Mouse (Mus musculus) MEL-GATA-1-ER (cell line): ENCODE measurements around the gene Hephl1.
A peak's percentile ranks its signal among the peaks of the same experiment; 100 is the strongest.

ENCODE experiments used
- DNase-seq: peaks from one replicate; pipeline ENCODE4 v3.0.0-alpha.2; 2012; ENCODE audit warnings: low read depth; ENCODE audit errors: extremely low read depth

The Hephl1 gene

DNA sequence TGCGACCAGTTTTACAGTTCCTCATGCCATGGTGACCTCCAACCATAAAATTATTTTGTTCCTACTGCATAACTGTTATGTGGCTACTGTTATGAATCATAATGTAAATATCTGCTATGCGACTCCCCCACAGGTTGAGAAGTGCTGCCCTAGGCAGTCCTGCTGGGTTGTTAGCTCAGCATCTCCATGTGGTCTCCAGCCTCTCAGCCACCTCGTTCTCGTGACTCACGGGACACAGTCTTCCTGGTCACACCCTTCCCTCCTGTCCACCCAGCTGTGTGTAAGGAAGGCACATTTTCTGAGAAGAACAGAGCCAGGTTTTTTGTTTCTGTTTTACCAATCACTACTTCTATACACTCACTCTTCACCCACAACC is 93.2 kb downstream of the Hephl1 start:
- DNase-seq = no peak

DNA sequence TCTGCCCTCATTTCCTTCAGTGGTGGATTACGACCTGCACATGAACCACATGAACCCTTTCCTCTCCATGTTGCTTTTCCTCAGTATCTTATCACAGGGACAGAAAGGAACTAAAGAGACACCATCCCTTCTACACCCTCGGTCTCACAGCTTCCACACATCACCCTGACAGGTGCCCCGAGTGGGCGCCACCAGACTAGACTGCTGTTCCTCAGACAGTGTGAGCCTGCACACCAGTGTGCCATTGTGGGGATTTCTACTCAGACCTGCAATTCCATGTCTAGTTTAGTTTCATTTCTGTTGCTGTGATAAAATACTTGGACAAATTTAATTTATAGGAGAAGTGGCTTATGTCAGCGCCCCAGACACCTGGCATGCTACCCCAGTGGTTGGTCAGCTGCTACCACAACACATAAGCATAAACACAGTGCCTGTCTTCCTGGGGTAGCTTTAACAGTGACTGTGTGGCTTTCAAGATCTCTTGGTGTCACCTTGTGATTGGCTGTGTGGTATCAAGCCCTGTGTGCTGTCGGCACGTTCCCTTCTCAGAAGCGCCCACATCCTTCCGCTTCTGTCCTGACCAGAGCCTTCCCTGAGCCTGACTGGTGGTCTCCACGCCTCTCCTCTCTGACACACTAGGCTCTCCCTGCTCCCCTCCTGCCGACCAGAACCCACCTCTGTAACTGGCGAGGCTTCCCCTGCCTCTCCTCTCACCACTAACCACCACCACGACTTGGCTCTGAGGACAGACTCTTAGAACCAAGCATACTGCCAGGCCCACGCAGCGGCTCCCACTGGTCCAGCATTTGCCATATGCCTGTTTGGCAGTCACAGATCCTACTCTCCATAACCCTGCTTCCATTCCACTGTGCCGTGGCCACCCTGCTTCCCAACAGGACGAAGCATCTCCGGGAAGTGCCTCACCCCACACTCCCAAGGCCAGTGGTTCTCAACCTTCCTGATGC is 93.8 kb downstream of the Hephl1 start:
- DNase-seq = peak; percentile 9

DNA sequence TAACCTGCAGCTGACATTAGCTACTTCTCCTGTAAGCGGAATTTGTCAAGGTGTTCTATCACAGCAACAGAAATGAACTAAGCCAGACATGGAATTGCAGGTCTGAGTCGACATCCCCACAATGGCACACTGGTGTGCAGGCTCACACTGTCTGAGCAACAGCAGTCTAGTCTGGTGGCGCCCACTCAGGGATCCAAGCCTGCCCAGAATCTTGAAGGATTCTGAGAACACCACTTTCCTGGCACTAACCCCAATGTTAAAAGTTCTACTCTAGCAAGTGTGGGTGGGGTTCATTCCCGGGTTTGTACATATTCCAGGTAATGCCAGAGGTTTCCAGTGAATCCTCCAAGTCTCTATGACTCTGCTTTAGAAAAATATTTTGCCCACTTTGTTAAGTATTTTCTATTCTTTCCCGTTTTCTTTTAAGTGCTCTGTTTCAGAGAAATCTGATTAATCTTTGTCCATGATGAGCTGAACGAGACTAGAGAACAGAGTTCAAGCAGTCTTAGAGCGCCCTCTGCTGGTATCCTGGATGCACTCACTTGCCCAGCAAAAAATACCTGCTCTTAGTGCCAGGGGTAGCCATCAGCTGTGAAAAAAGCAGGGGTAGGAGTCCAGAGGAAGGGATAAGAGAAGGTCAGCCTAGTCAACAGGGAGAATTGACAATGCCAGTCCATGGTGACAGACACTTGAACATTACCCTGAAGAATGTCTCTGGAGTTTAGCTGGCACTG is 96.5 kb downstream of the Hephl1 start:
- peak; percentile 25 for DNase-seq

DNA sequence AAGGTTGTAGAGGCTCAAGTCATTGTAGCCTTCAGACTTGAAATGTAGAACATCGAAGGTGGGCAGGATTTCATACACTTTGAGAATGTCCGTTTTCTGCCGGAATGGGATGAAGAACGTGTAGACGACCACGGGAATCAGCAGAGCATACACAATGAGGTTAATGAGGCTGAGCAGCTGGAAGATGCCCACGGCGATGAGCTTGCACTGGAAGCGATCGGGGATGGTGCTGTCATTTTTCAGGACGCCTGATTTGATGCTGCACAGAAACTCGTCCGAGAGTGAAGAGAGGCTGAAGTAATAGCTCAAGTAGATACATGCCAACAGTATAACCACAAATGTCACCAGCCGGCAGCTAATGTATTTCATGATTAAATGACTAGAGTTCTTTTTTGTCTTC is 104.3 kb downstream of the Hephl1 start:
- no peak for DNase-seq

DNA sequence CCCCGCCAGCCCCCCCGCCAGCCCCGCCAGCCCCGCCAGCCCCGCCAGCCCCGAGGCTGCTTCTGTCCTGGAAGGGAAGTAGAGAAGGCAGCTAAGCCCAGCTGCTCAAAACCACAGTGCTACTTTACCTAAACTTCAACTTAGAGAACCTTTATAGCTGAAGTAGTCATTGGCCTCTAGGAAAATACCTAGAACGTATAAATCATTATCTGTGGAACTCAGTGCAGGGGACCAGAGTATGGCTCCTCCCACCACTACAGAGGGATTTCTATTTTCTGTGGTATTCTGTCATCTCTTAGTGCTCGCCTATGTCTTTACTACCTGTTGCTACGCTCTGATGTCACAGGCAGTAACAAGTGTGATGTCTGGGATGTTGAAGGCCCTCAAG is 107.6 kb downstream of the Hephl1 start:
- DNase-seq = no peak

DNA sequence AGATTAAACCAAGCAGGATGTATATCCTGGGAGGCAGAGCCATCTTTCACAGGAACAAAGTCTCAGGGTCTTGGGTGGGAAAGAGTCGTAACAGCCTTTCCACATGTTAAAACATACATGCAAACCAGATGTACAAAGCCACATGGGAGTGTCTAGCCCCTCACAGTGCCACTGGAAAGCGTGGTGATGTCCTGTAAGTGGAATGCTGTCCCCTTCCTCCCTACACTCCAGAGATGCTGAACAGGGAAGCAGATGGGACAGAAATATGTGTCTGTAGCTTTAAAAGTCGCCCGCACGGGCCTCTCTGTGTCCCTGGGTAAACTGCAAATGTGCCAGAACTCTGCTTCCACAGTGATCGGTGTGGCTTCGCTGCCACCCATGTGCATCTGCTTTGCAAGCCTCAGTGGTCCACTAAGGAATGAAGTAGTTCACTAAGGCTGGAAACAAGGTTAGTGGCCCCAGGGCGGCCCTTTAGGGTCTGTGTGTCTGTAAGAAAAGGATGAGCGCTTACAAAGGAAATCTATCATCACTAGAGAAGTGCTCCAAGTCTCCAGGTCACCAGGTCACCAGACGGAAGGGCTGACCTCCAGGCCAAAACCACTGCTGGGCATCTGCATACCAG is 108.1 kb downstream of the Hephl1 start:
- no peak for DNase-seq

DNA sequence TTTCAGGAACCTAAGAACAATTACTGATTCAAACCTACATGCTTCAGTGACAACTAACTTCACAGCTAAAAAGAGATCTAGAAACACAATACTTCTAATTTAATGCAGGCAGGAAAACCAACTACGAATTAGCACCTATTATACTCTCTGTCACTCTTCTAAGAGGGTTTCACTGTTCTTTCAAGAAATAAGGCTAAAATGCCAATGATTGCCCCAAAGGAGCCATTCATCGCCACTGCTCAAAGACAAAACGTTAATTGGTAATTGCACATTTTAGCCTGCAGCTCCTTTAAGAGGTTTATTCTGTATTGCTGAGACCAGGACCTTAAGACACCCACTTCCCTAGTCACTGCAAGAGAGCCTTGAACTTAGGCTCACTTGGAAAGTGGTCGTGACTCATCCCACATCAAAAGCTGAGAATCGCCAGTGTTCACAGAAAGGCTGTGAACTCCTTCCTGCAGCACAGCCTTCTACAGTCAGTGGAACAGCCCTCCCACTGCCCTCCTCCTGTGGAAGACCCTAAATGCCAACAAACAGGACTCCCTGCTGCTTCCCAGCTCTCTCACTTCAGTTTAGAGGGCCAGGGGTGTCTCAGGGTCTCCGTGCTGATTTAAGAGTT is 108.8 kb downstream of the Hephl1 start:
- DNase-seq = no peak
